In genomic region chr3:146232708-146233107, GRCm38 (mm10) we compare ENCODE assay signal across 22 mouse cellular contexts. TPM values are rescaled to one million over a fixed set of nuclear protein-coding genes. Genes with fewer than 3 reads are reported as not detected.
"Had no signal": no experiment of that assay in that cellular context is flagged by ENCODE, and none has a peak within 500 bp of the region (broad histone marks: within the 10 kb centered on the region; RNA-seq: fewer than 3 reads in every experiment).

No protein-coding gene starts in this region.

- H3K4me2 ChIP-seq: limb, embryonic 12.5 days; limb, embryonic 15.5 days; liver, embryonic 11.5 days; lung, embryonic 14.5 days; midbrain, embryonic 12.5 days; midbrain, embryonic 15.5 days; neural tube, embryonic 12.5 days; neural tube, embryonic 15.5 days had no signal

- DNase-seq: kidney, postnatal 14 days; kidney, postnatal 4 days; left cerebral cortex, postnatal 4 days; liver, postnatal 0 days; lung, embryonic 14.5 days; right cerebral cortex, adult 18-20 months; right cerebral cortex, postnatal 14 days; right cerebral cortex, postnatal 4 days; thymus, adult 18-20 months; thymus, postnatal 36 days had no signal

- H3K4me1 ChIP-seq: midbrain, embryonic 15.5 days; neural tube, embryonic 12.5 days had no signal

- H3K9me3 ChIP-seq: limb, embryonic 12.5 days; limb, embryonic 15.5 days; midbrain, embryonic 12.5 days; midbrain, embryonic 15.5 days; neural tube, embryonic 12.5 days; neural tube, embryonic 15.5 days had no signal

- H3K27me3 ChIP-seq: limb, embryonic 12.5 days; limb, embryonic 15.5 days; midbrain, embryonic 15.5 days; neural tube, embryonic 12.5 days; neural tube, embryonic 15.5 days had no signal

- H3K4me3 ChIP-seq: limb, embryonic 12.5 days; limb, embryonic 15.5 days; midbrain, embryonic 12.5 days; midbrain, embryonic 15.5 days; neural tube, embryonic 12.5 days; neural tube, embryonic 15.5 days had no signal

- ATAC-seq: liver, postnatal 0 days; lung, postnatal 0 days; midbrain, embryonic 15.5 days had no signal

- H3K36me3 ChIP-seq: limb, embryonic 12.5 days; limb, embryonic 15.5 days; midbrain, embryonic 12.5 days; midbrain, embryonic 15.5 days; neural tube, embryonic 12.5 days; neural tube, embryonic 15.5 days had no signal

- H3K9ac ChIP-seq: limb, embryonic 12.5 days; limb, embryonic 15.5 days; liver, embryonic 14.5 days; liver, postnatal 0 days; lung, embryonic 14.5 days; midbrain, embryonic 12.5 days; midbrain, embryonic 15.5 days; neural tube, embryonic 12.5 days; neural tube, embryonic 15.5 days had no signal

- H3K27ac ChIP-seq: limb, embryonic 12.5 days; limb, embryonic 15.5 days; liver, embryonic 14.5 days; macrophage; midbrain, embryonic 12.5 days; midbrain, embryonic 15.5 days; neural tube, embryonic 12.5 days; neural tube, embryonic 15.5 days; stomach, postnatal 0 days had no signal

RNA-seq across cellular contexts. Expression of gene Lpar3, which starts 11.9 kb away (rescaled TPM):
- total RNA-seq: megakaryocyte, adult 5-6 weeks had no signal
- polyA plus RNA-seq: liver, postnatal 0 days; macrophage had no signal
